Mouse (Mus musculus) induced T-regulatory cell, adult 2 months (primary cell): ENCODE results near the gene Olfr374.
A peak's percentile ranks its signal among the peaks of the same experiment; 100 is the strongest.
"Not testable (repeated sequence)": the region's sequence is repeated elsewhere in the genome, so short reads cannot be mapped to it uniquely, and the experiment has no call there.

Source experiments
- DNase-seq: peaks from one replicate; pipeline ENCODE4 v3.0.0-alpha.2; 2012; ENCODE audit warnings: low read depth

The Olfr374 gene

DNA sequence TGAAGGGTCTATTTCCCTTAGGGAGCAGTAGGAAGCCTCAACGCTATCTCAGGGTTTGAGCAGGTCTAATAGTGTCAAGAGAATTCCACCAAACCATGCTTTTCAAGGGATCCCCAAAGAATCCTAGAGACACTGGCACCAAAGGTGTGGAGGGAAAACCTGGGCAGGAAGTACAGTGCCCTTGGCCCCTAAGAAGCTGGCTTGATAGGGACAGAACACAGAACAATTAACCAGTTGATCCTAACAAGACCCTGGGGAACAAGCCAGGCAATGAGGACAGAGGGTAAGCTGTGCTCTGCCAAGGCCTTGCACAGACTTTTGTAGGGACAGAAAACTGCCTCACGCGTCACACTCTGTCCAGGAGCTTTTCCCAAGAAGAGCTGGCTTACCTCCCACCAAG lies at the start of gene Olfr374:
Olfr374 (plus strand) TSS at position 301 of the 400 bp plus-strand sequence.
- no peak for DNase-seq

DNA sequence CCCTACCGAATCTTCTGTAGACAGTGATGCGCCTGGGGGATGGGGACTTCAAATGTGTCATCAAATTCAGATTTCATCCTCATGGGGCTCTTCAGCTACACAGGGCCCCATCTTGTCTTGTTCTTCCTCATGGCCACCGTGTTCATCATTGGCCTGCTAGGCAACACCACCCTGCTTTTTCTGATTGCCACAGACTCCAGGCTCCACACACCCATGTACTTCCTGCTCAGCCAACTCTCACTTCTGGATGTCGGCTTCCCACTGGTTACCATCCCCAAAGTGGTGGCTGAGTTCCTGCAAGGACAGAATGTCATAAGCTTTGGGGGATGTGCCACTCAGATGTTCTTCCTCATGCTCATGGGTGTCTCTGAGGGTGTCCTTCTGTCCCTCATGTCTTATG lies 49.2 kb upstream of the Olfr374 start:
- DNase-seq: not testable (repeated sequence)

DNA sequence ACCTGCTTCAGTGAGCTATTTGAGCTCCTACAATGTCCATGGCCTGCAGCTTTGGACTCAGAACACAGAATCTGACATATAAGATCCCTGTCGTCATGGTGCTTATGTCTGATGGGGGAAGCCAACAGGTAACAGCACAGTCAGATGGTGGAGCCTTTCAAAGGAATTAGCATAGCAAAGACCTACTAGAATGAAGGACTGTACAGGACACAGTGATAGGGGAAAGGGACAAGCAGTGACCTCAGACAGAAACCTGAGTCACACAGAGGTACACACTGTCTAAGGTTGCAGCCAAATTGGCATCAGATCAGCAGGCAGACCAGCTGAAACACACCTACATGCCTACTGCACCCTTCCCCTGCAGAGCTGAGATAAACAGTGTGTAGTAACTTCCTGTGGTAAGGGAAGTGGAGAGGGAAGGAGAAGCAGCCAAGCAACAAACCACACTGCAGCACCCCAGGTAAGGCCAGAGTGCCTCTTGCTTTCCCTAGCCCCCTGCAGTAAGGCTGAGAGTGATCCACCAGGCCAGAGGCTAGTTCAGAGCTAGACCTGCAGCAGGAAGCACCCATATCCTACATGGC lies 39.9 kb upstream of the Olfr374 start:
- peak; percentile 21 for DNase-seq

DNA sequence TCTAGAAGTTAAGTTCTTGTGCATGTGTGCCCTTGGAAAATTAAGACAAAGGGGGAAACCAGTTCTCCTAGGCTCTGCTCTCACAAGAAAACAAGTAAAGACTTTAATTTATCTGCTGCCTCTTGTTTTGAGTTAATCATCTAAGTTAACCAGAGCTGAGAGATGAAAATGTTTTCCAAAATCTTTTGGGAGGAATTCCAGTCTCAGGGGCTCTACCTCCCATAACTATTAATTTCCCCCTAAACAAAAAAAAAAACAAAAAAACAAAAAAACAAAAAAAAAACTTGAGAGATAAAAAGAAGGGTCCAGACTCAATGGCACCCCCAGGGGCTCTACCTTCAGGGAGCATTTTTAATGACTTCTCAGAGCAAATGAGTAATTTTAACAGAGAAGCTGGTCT lies 24.0 kb upstream of the Olfr374 start, which contains the start of gene Olfr373:
Olfr373 (plus strand) TSS at position 301 of the 400 bp plus-strand sequence.
- not testable (repeated sequence) for DNase-seq

DNA sequence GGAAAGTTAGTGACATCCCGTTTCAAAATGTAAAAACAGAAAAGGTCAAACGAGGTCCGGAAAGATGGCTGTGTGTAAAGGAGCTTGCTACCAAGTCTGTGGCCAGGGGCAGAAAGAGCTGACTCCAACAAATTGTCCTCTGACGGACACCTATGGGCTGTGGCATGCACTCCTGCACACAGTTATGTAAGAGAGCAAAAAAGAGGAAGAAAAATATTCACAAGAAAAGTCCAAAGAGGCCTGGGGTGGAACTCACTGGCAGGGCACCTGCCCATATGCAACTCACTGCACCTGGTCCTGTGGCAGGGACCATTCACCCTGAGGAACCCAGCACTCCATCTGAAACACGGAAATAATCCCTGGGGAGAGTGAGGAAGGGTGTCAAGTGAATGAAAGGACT lies 22.1 kb upstream of the Olfr374 start:
- no peak for DNase-seq

- peak; percentile 25 for DNase-seq
Observed at GRCm38 (mm10) chr8:72087611-72088010, 19.2 kb upstream of the Olfr374 start.

GRCm38 (mm10) chr8:72096721-72097120 lies 10.1 kb upstream of the Olfr374 start:
- not testable (repeated sequence) for DNase-seq

DNA sequence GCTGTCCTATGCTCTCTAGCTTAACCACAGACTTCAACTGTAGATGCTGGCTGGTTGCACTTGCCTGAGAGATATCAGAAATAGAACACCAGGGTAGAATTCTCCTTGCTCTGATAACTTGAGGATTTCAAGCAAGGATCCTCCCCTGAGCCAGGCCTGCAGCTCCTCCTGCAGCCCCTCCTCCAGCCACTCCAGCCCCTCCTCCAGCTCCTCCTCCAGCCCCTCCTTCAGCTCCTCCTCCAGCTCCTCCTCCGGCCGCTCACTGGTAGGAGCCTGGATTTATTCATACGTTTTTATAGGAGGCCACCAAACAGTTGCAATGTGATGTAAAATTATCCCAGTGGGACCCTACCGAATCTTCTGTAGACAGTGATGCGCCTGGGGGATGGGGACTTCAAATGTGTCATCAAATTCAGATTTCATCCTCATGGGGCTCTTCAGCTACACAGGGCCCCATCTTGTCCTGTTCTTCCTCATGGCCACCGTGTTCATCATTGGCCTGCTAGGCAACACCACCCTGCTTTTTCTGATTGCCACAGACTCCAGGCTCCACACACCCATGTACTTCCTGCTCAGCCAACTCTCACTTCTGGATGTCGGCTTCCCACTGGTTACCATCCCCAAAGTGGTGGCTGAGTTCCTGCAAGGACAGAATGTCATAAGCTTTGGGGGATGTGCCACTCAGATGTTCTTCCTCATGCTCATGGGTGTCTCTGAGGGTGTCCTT lies 7.3 kb upstream of the Olfr374 start:
- not testable (repeated sequence) for DNase-seq

DNA sequence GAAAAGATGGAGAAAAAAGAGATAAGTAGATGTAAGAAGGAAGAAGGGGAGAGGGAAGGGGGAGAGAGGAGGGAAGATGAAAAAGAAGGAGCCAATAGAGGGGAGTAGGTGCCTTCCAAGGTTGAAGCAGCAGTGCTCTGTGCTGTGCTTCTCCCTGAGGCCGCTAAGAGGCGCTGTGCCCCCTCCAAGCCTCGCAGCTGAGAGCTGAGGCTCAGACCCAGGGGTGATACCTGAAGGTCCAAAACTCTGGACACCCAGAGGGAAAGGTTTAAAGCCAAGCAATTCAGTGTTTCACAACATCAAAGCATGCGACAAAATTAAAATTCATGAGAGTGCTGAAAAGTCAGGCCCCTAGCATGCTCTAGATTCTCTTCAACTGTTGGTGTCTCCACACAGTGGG lies 1.7 kb upstream of the Olfr374 start:
- peak; percentile 33 for DNase-seq

- no peak for DNase-seq
Observed at GRCm38 (mm10) chr8:72110876-72111275, 4.0 kb downstream of the Olfr374 start.

DNA sequence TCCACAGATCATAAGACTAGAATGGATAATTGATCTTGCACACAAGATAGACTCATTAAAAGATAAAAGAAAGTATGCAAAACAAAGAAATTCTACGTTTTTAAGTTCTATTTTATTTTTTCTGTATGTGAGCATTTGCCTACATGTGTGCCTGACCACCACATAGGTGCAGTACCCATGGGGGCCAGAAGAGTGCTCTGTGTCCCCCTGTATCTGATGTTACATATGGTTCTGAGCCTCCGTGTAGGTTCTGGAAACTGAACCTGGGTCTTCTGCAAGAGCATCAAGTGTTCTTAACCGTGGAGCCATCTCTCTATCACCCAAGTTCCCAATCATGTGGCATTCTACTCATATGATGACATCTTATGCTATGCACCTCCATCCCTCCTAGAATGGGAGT lies 5.6 kb downstream of the Olfr374 start:
- DNase-seq: peak; percentile 32

DNA sequence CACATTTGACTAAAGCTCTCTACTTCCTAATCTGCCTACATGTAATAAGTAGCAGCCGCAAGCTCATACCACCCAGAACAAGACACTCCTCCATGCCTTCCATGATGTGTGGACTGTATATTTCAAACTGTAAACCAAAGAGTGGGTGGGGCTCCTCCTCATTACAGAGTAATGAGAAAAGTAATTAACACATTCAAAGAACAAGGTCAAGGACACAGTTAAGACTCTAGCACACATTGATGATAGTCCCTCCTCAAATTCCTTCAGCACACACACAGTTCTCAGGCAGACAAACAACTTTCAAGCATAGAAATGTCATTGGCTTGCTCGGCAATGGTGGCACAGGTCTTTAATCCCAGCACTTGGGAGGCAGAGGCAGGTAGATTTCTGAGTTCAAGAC lies 8.4 kb downstream of the Olfr374 start:
- DNase-seq: no peak

- DNase-seq: peak; percentile 57
Observed at GRCm38 (mm10) chr8:72118616-72119015, 11.8 kb downstream of the Olfr374 start.

DNA sequence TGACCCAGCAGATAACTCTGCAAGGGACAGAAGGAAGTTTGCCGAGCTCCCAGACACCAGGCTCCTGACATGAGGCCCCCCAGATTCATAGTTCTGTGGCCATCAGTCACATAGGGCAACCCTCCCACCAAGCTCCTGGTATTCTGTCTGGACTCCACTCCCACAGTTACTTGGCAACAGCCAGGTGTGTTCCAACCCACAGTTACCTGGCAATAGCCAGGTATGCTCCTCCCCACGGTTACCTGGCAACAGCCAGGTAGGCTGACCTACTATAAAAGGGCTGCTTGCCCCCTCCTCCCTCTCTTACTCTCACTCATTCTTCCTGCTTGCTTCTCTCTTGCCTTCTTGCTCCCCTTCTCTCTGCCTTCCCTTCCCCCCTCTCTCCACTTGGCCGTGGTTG lies 14.6 kb downstream of the Olfr374 start:
- DNase-seq: not testable (repeated sequence)

DNA sequence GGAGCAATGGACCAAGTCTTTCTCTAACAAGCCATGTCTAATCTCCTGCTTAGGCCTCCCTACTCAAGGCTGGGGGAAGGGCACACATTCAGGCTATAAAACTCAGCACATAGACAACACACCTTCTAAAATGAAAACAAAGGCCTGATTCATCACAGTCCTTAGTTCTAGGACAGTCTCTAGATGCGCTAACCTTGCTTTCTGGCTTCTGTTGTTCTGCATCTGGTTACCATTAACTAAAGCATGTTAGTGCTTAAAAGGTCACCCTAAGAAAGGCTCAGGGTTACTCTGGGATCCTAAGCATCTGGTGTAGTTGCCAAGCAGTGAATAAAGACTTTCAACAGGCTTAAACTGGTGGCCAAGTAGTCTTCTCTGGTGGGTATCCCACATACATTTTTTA lies 15.2 kb downstream of the Olfr374 start:
- no peak for DNase-seq

- DNase-seq: no peak
Observed at GRCm38 (mm10) chr8:72127834-72128233, 21.0 kb downstream of the Olfr374 start.

DNA sequence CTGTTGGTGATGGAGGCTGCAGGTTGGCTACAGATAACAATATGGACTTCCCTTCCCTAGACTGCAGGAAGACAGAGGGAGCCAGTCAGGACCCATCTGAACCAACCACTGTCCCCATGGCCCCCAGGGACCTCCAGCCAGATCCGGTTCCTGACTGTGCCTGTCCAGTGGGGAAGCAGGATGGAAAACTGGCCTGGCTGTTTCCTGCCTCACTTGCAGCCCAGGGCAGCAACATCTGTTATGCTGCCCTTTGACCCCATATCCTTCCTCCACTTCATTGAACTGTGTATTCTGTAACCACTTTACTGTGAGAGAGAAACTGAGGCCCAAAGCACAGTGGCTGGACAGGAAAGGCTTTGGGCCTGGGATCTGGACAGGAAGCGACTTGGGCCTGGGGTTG lies 24.4 kb downstream of the Olfr374 start:
- DNase-seq: no peak

DNA sequence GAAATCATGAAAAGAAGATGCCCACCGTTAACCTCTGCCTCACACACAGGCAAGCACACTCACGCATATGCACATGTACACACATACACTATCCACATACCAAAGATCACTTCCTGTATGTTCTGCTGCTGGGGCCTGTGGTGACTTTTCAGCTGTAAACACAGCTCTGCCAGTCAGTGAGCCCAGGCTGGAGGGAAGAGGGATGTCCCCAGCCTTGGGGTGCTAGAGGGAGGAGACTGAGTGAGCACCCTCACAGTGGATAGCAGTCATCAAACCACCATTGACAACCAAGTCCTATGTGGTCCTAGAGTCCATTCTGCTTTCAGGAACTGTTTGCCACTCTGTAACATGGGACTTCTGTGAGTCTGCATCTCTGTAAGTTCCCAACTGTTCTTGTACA lies 25.1 kb downstream of the Olfr374 start:
- peak; percentile 72 for DNase-seq

DNA sequence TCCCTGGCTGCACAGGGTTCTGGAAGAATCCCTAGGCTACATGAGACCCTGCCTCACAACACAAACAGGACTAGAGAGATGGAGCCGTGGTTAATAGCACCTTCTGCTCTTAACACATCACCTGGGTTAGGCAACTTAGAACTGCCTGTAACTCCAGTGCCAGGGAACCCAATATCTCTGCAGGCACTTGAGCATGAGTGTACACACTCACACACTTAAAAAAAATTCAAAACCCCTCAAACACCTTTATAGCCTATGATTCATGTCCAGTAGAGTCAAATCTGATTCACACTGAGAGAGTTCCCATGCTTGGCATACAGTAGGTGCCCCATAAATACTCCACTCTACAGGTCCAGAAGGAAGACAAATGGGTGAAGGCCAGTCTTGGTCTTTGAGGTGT lies 25.6 kb downstream of the Olfr374 start:
- no peak for DNase-seq

- DNase-seq: no peak
Observed at GRCm38 (mm10) chr8:72132891-72133290, 26.1 kb downstream of the Olfr374 start.

GRCm38 (mm10) chr8:72133507-72133906 lies 26.7 kb downstream of the Olfr374 start:
- peak; percentile 33 for DNase-seq

DNA sequence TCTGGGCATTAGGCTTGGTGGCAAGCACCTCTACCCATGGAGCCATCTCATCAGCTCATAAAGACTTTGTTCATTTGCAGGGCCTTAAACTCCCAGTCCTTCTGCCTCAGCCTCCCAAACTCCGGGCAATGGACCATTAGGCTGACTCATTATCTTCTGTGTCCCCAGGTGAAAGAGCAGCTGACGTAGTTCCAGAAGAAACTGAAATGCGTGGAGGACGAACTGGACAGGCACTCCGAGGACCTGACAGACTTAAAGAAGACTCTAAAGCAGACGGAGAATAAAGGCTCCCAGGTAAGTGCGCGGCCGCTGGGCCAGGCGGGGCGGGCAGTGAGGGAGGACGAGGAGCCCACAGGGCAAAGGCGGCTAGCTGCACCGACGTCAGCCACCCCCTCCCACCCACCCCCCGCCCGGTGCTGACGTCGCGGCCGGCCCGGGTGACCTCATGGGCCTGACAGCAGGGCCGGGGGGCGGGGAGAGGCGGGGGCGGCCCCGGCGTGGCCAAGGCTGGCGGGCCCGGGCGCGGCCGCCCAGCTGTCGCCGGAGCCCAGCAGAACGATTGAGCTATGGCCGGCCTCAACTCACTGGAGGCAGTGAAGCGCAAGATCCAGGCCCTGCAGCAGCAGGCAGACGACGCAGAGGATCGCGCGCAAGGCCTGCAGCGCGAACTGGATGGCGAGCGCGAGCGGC lies 28.1 kb downstream of the Olfr374 start, which contains the start of gene Tpm4:
Tpm4 (plus strand) TSS at position 220 of the 690 bp plus-strand sequence.
- DNase-seq: peak; percentile 87
